Mouse (Mus musculus) erythroblast, embryonic 14.5 days (primary cell): Measurements from ENCODE around the gene Sh3bp1.

Experiments used
- GATA1 ChIP-seq: IDR thresholded peaks from 2 replicates; pipeline ENCODE4 v1.6.1; 2012; ENCODE audit warnings: low read length, inconsistent platforms, mixed read lengths
- TAL1 ChIP-seq: IDR thresholded peaks from 3 replicates; pipeline ENCODE4 v1.6.1; 2012; ENCODE audit warnings: low read length, inconsistent platforms, mixed read lengths

- TF ChIP-seq TAL1 (no peak), GATA1 (no peak)
Observed at GRCm38 (mm10) chr15:78873803-78874435, 25.6 kb upstream of the Sh3bp1 start.
